Mouse (Mus musculus): ENCODE measurements around the gene Sh2d1b1. TPM values are rescaled to one million over a fixed set of nuclear protein-coding genes. Genes with fewer than 3 reads are reported as not detected.

The Sh2d1b1 gene
- total RNA-seq, 4 experiments from 2014 or later, result 0.23 to 0.25 TPM; not detected in 2

DNA sequence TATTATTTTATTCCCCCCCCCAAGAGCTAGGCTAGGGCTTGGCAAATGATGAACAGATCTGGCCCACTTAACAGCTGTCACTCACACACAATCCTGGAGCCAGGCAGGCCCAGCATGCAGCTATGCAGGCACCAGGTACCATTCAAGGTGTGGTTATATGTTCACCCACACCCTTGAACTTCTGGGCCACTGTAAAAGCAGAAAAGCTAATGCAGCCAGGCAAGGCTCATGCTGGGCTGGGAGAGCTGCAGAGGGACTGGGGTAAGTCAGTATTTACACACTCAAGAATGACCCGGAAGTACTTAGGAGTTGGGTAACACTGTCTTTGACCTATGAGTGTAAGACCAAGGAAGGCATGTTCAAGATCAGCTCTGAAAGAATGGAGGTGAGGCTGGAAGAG, 47.2 kb downstream of the Sh2d1b1 start:
- no peak for DNase-seq (ENCODE audit: low spot score in 2 of 2)

DNA sequence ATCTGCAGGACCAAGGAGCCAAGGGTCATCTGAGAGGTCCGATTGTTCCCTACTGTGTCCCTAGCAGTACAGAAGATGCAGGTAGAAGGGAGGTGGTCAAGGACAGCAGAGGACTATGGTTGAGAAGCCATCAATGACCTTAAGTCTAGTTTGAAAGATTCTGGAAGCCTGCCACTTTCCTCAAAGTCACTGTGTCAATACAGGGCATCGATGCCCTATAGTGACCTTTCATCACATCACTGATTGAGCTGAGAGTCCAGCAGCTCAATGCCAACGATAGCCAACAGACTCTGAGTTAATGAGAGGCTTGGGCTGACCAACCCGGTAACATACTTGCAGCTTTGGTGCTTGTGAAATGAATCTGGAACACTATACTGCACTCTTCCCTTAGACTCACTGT, 48.2 kb downstream of the Sh2d1b1 start:
- DNase-seq (ENCODE audit: low spot score in 2 of 2), result no peak

DNA sequence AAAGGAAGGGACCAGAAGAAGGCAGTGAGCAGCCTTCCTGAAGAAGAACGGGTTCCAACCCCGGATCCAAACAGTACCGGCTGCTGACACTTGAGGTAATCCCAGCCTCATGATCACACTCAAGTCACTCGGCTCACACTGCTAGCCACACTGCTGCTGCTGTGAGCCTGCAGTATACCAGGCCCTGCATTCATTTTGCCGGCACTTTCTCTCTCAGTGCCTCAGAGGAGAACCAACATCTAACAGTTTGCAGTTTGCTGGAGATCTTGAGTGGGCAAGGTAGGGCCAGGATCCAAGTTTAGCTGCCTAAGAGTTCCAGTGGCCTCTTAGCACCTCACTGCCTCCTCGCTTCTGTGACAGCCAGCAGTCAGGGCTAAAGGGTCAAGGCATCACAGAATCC, 54.8 kb downstream of the Sh2d1b1 start:
- no peak for DNase-seq (ENCODE audit: low spot score in 2 of 2)

DNA sequence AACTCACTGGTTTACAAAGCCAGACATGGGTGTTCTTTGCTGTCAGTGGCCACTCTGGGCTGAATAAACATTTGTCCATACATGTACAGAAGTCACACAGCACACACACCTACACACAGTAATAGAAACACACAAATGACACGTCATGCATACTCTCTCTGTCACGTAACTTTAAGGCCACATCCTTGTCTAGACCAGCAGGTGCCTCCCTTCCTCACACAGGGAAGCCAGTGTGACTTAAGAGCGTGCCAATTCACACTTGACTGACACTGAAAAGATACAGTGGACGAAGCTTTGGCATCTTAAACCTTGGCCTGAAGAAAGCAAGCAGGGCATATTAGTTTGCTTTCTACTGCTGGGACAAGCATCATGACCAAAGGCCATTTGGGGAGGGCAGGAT, 55.7 kb downstream of the Sh2d1b1 start:
- DNase-seq (ENCODE audit: low spot score in 2 of 2), result no peak

Other genes starting within 250 kb of the Sh2d1b1 start
- gene Ddr2, start 166.6 kb upstream of the Sh2d1b1 start, total RNA-seq (2022), result 1 to 10 TPM; 5.3 to 7.2 (median 6.8) TPM
- gene Uap1, start 102.4 kb upstream of the Sh2d1b1 start, total RNA-seq (2022), result 10 to 100 TPM; 52.0 to 61.3 (median 55.7) TPM
- gene Uhmk1, start 61.9 kb upstream of the Sh2d1b1 start, total RNA-seq (2022), result 100 to 1,000 TPM; 135 to 163 (median 149) TPM
- gene Sh2d1b2, start 44.6 kb upstream of the Sh2d1b1 start, total RNA-seq (2022), result not detected
- 1 to 10 TPM; 3.9 to 5.3 (median 4.1) TPM for gene Gm7694, start 29.0 kb downstream of the Sh2d1b1 start, total RNA-seq (2022)
- not detected for gene Spata46, start 31.5 kb downstream of the Sh2d1b1 start, total RNA-seq (2022)